Mouse (Mus musculus) kidney, adult 8-10 months (tissue): Measurements from ENCODE around the gene Wfdc16.
A peak's percentile ranks its signal among the peaks of the same experiment; 100 is the strongest.
"Not testable (repeated sequence)": the region's sequence is repeated elsewhere in the genome, so short reads cannot be mapped to it uniquely, and the experiment has no call there.

Experiments
- DNase-seq, 2 experiments: peaks; one replicate each; pipeline ENCODE4 v3.0.0; 2022

The Wfdc16 gene

DNA sequence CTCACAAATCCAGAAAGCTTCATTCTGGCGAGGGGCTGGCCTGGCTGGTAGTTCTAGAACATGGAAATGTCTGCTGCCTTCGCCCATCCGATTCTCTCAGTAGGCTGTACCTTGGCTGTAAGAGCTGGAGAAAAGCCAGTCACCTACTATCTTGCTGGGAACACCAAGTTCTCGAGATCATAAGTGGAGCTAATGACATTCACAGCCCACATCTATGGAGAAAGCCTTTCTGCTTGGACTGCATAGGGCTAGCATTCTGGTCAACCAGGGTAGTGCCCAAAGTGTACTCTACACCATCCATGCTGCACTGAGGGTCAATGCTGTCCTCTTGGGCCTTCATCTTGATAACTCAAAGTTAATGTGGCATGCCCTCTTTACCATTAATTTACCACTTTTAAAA, 45.1 kb downstream of the Wfdc16 start, which contains the start of gene Eppin:
Eppin (minus strand) TSS at position 101 of the 400 bp plus-strand sequence.
- DNase-seq: no peak

DNA sequence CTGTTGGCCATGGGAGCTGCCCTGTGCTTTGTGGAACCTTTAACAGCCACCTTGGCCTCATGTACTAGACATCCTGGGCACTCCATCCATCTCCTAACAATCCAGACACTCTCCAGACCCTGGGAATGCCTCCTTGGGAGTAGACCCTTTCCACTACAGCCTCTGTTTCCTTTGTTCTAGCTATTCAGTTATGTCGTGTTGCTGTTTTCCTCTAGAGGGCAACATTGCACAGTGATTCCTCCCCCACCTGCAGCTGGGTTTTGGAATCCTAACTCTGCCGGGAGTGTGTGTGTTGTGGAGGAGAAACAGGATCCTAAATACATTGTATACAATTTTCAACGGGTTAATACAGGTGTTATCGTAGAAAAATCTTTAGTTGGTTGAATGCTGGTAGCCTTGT, 46.6 kb downstream of the Wfdc16 start:
- peak in 1 of 2 experiments; percentile 9 for DNase-seq

GRCm38 (mm10) chr2:164585025-164585725, 53.4 kb downstream of the Wfdc16 start, which contains the start of gene Wfdc6a:
Gene Wfdc6a (minus strand): TSS chr2:164585447.
- not testable (repeated sequence) for DNase-seq
